24 mouse cellular contexts compared by ENCODE assay signal in genomic region chr16:13298991-13299390, GRCm38 (mm10). TPM values are rescaled to one million over a fixed set of nuclear protein-coding genes. Genes with fewer than 3 reads are reported as not detected.
DNase-seq lines count a peak whose midpoint lies in the region; ATAC-seq and TF ChIP-seq lines count a peak whose summit lies in the region.
"Had no signal": no experiment of that assay in that cellular context is flagged by ENCODE, and none has a peak within 500 bp of the region (broad histone marks: within the 10 kb centered on the region; RNA-seq: fewer than 3 reads in every experiment).

No protein-coding gene starts in this region.

- 68% methylated on average over 2 of the region's 2 CpGs for WGBS in embryonic facial prominence, embryonic 14.5 days
- 77% methylated on average over 2 of the region's 2 CpGs for WGBS in embryonic facial prominence, embryonic 10.5 days
- 29% methylated on average over 2 of the region's 2 CpGs for WGBS in kidney, adult 2 months

- no peak for TF ChIP-seq CTCF in kidney, adult 2 months (conservative IDR thresholded peaks at IDR 0.05; ENCODE audit: insufficient read depth, insufficient read length, low read depth, low read length)

- no peak for DNase-seq in embryonic facial prominence, embryonic 14.5 days (ENCODE audit: low spot score)
- DNase-seq in embryonic facial prominence, embryonic 10.5 days (ENCODE audit: low spot score), result no peak
- peak; percentile 21 for DNase-seq in kidney, adult 2 months
- no peak for DNase-seq in kidney, postnatal 4 days
- peak; percentile 32 for DNase-seq in lung, postnatal 36 days
- no peak for DNase-seq in lung, postnatal 14 days
- DNase-seq in induced T-regulatory cell, adult 2 months (ENCODE audit: low read depth), result peak; percentile 9
- DNase-seq: adrenal gland, postnatal 10 days; cerebellum, adult 2 months; cerebellum, postnatal 25 days; gastrocnemius, postnatal 10 days; kidney, adult 8-10 months; liver; lung, postnatal 10 days; thymus, postnatal 36 days had no signal

- no peak overlapping the region for H3K4me2 ChIP-seq in embryonic facial prominence, embryonic 14.5 days (ENCODE audit: low read depth, low read length)
- H3K4me2 ChIP-seq: embryonic facial prominence, embryonic 13.5 days; forebrain, embryonic 15.5 days; midbrain, embryonic 15.5 days; neural tube, embryonic 13.5 days had no signal

- H3K36me3 ChIP-seq in embryonic facial prominence, embryonic 14.5 days (ENCODE audit: control insufficient read depth, insufficient read depth, low read length), result no peaks in the 10 kb centered on the region; the same call in 1 of the 2 replicates
- H3K36me3 ChIP-seq in embryonic facial prominence, embryonic 10.5 days (replicated peaks), result peaks cover 6% of the 10 kb centered on the region
- no peaks in the 10 kb centered on the region for H3K36me3 ChIP-seq in kidney, adult 2 months (ENCODE audit: control insufficient read depth, insufficient read depth, low read length)
- H3K36me3 ChIP-seq: forebrain, embryonic 15.5 days; limb, embryonic 10.5 days; midbrain, embryonic 15.5 days; neural tube, embryonic 13.5 days had no signal

- H3K4me1 ChIP-seq in embryonic facial prominence, embryonic 14.5 days (ENCODE audit: control insufficient read depth, insufficient read depth, low read length), result no peaks in the 10 kb centered on the region
- H3K4me1 ChIP-seq in embryonic facial prominence, embryonic 10.5 days, result no peaks in the 10 kb centered on the region
- peaks cover 15% of the 10 kb centered on the region for H3K4me1 ChIP-seq in kidney, adult 2 months (ENCODE audit: control insufficient read depth, insufficient read depth, low read length)
- H3K4me1 ChIP-seq: embryonic facial prominence, embryonic 13.5 days; forebrain, embryonic 15.5 days; limb, embryonic 10.5 days; midbrain, embryonic 15.5 days had no signal

- no peaks in the 10 kb centered on the region for H3K9me3 ChIP-seq in embryonic facial prominence, embryonic 14.5 days (ENCODE audit: control insufficient read depth, low read length)
- no peaks in the 10 kb centered on the region for H3K9me3 ChIP-seq in embryonic facial prominence, embryonic 10.5 days
- H3K9me3 ChIP-seq: embryonic facial prominence, embryonic 13.5 days; forebrain, embryonic 15.5 days; G1E; limb, embryonic 10.5 days; midbrain, embryonic 15.5 days; neural tube, embryonic 13.5 days had no signal

- no peak for ATAC-seq in embryonic facial prominence, embryonic 14.5 days (ENCODE audit: low read depth)
- ATAC-seq in erythroblast, adult 5-6 weeks (replicated peaks; ENCODE audit: low FRiP score, poor library complexity, severe bottlenecking), result no peak
- ATAC-seq: forebrain, embryonic 15.5 days; midbrain, embryonic 15.5 days; Patski had no signal

- H3K4me3 ChIP-seq in embryonic facial prominence, embryonic 14.5 days (ENCODE audit: low read depth, low read length), result no peak overlapping the region
- no peak overlapping the region for H3K4me3 ChIP-seq in embryonic facial prominence, embryonic 10.5 days
- no peak overlapping the region for H3K4me3 ChIP-seq in kidney, adult 2 months (ENCODE audit: insufficient read depth, low read depth, low read length)
- H3K4me3 ChIP-seq: embryonic facial prominence, embryonic 13.5 days; forebrain, embryonic 15.5 days; limb, embryonic 10.5 days; midbrain, embryonic 15.5 days; neural tube, embryonic 13.5 days had no signal

- H3K9ac ChIP-seq in embryonic facial prominence, embryonic 14.5 days (ENCODE audit: low read depth, low read length), result 0 out of 2 replicates have a peak overlapping the region, but pooled peaks have one; percentile 6
- H3K9ac ChIP-seq: embryonic facial prominence, embryonic 13.5 days; forebrain, embryonic 15.5 days; midbrain, embryonic 15.5 days; neural tube, embryonic 13.5 days had no signal

- H3K27me3 ChIP-seq in embryonic facial prominence, embryonic 14.5 days (replicated peaks; ENCODE audit: control insufficient read depth, insufficient read depth, low read length), result no peaks in the 10 kb centered on the region
- H3K27me3 ChIP-seq in embryonic facial prominence, embryonic 10.5 days (replicated peaks; ENCODE audit: low read depth, poor library complexity, severe bottlenecking), result no peaks in the 10 kb centered on the region
- no peaks in the 10 kb centered on the region for H3K27me3 ChIP-seq in kidney, adult 2 months (replicated peaks; ENCODE audit: control insufficient read depth, insufficient read depth, low read length)
- H3K27me3 ChIP-seq: CH12.LX; embryonic facial prominence, embryonic 13.5 days; forebrain, embryonic 15.5 days; midbrain, embryonic 15.5 days; neural tube, embryonic 13.5 days; Patski had no signal

- H3K27ac ChIP-seq in embryonic facial prominence, embryonic 14.5 days (replicated peaks; ENCODE audit: low read depth, low read length), result peak overlapping the region; percentile 13
- no peak overlapping the region for H3K27ac ChIP-seq in embryonic facial prominence, embryonic 10.5 days (replicated peaks)
- H3K27ac ChIP-seq in kidney, adult 2 months (ENCODE audit: insufficient read depth, low read depth, low read length), result peak overlapping the region; percentile 12
- H3K27ac ChIP-seq: embryonic facial prominence, embryonic 13.5 days; forebrain, embryonic 15.5 days; limb, embryonic 10.5 days; midbrain, embryonic 15.5 days; neural tube, embryonic 13.5 days had no signal

- TF ChIP-seq POLR2A in kidney, adult 2 months (IDR thresholded peaks at IDR 0.05; ENCODE audit: low read depth, low read length), result no peak

RNA-seq across cellular contexts. Expression of gene Mrtfb, which starts 42.7 kb away (rescaled TPM):
- polyA plus RNA-seq in embryonic facial prominence, embryonic 14.5 days (2014; fragmentation: Nextera tagmentation; extraction: Ambion mirVana), result 22.5 and 24.5 TPM in 2 replicates
- polyA plus RNA-seq in embryonic facial prominence, embryonic 10.5 days (2016; fragmentation: Nextera tagmentation; extraction: Ambion mirVana), result 21.3 and 22.2 TPM in 2 replicates
- polyA plus RNA-seq in kidney, adult 2 months (2012; rRNA removed), result 5.7 and 6.0 TPM in 2 replicates
- total RNA-seq in erythroblast, adult 5-6 weeks (2015; ENCODE audit: low replicate concordance), result 0.96 and 1.3 TPM in 2 replicates
- total RNA-seq in erythroblast, adult 5-6 weeks (2017; ENCODE audit: low replicate concordance), result 1.1 and 1.2 TPM in 2 replicates

Comparison
In these comparisons a context has a peak if more than half of its experiments do, and no peak if none do; other contexts are left out.
1. DNase-seq: peak in kidney, adult 2 months (single experiment), lung, postnatal 36 days (single experiment) and induced T-regulatory cell, adult 2 months (single experiment); none in embryonic facial prominence, embryonic 14.5 days (single experiment), embryonic facial prominence, embryonic 10.5 days (single experiment), kidney, postnatal 4 days (0 of 2) and lung, postnatal 14 days (single experiment).